Mouse (Mus musculus): ENCODE results near the gene Atxn7l2.

DNA sequence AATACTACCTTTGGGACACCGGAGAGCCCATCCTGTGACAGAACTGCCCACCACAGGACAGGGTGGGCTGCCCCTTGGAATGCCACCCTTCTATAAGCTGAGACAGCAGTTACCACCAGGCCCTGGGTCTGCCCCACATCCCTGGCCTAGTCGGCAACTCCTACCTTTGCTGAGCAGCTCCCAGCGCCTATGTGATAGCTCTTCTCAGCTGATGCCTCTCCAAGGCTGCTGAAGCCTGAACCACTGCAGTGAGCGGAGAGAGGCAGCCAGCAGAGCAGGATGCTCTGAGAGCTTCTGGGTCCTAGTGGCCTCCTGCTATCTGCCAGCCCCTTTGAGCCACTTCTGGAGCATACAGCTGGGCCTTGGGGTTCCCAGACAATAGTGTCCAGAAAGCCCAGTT lies 56.1 kb downstream of the Atxn7l2 start, which contains the start of gene Gpr61:
- TF ChIP-seq MAFK (IDR thresholded peaks at IDR 0.05; ENCODE audit: insufficient replicate concordance, low read length) (no peak), POLR2A (IDR thresholded peaks at IDR 0.05; ENCODE audit: low read depth, low read length) (no peak), ZNF384 (IDR thresholded peaks at IDR 0.05; ENCODE audit: low read depth, low read length) (no peak), CTCF (conservative IDR thresholded peaks at IDR 0.05 in 1 of 2, IDR thresholded peaks at IDR 0.05 in 1 of 2; ENCODE audit: low read depth in 2 of 2, low read length in 2 of 2) (no peak), PAX5 (IDR thresholded peaks at IDR 0.05; ENCODE audit: low read length) (no peak), EP300 (IDR thresholded peaks at IDR 0.05; ENCODE audit: low read length) (no peak), E2F4 (IDR thresholded peaks at IDR 0.05; ENCODE audit: insufficient replicate concordance, low read depth, low read length) (no peak), POLR2AphosphoS2 (IDR thresholded peaks at IDR 0.05; ENCODE audit: low read depth, low read length) (no peak), MAZ (IDR thresholded peaks at IDR 0.05; ENCODE audit: low read depth, low read length) (no peak), TCF12 (IDR thresholded peaks at IDR 0.05; ENCODE audit: low read depth, low read length) (no peak), MAX (IDR thresholded peaks at IDR 0.05; ENCODE audit: low read length) (no peak), CHD2 (IDR thresholded peaks at IDR 0.05; ENCODE audit: low read length) (no peak), USF2 (conservative IDR thresholded peaks at IDR 0.05; ENCODE audit: low read depth, low read length) (no peak), TBP (conservative IDR thresholded peaks at IDR 0.05; ENCODE audit: low read depth, low read length) (no peak)

All from CH12.LX (cell line).